Comparison of ENCODE assay signal across 10 mouse cellular contexts in the genomic region with DNA sequence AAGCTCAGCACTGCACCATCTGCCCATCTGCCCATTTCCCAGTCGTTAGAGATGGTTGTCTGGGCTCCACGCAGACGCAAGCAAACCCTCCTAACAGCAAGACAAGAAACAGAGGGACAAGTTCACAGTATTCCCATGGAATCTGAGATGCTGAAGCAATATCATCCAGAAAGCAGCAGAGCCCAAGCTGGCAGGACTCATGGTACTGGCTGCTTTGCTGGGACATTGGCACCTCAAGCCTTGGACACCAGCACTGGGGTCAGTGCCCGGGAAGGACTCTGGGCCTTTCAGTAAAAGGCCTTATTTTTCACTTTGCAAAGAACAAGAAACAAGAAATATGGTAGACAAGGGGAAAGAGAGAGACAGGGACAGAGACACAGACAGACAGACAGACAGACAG. TPM values are rescaled to one million over a fixed set of nuclear protein-coding genes. Genes with fewer than 3 reads are reported as not detected.
"Had no signal": no experiment of that assay in that cellular context is flagged by ENCODE, and none has a peak within 500 bp of the region (broad histone marks: within the 10 kb centered on the region; RNA-seq: fewer than 3 reads in every experiment).

No protein-coding gene starts in this region.

- DNase-seq: kidney, adult 11 months; kidney, postnatal 10 days; lung, embryonic 14.5 days; lung, postnatal 10 days; lung, postnatal 4 days; midbrain, embryonic 14.5 days; retina, postnatal 1 day; thymus, postnatal 36 days had no signal

RNA-seq across cellular contexts. Expression of a gene that starts 36.5 kb away (rescaled TPM):
- total RNA-seq: megakaryocyte, adult 5-6 weeks; neutrophil, adult 5-6 weeks had no signal
